Mouse (Mus musculus): ENCODE results near the gene Rsc1a1. TPM values are rescaled to one million over a fixed set of nuclear protein-coding genes. Genes with fewer than 3 reads are reported as not detected.

The Rsc1a1 gene
- polyA plus RNA-seq, 1 experiment from 2014 or later, result not detected

Other genes with a start within 250 kb of the Rsc1a1 start
- gene Srarp, start 249.5 kb downstream of the Rsc1a1 start, polyA plus RNA-seq (2015; fragmentation: Nextera tagmentation; extraction: Ambion mirVana), result not detected in 2 replicates
- gene Zbtb17, start 240.9 kb downstream of the Rsc1a1 start, polyA plus RNA-seq (2015; fragmentation: Nextera tagmentation; extraction: Ambion mirVana), result 39.8 and 40.4 TPM in 2 replicates
- 10.3 and 11.1 TPM in 2 replicates for gene Spen, start 147.0 kb downstream of the Rsc1a1 start, polyA plus RNA-seq (2015; fragmentation: Nextera tagmentation; extraction: Ambion mirVana)
- gene Fblim1, start 79.5 kb downstream of the Rsc1a1 start, polyA plus RNA-seq (2015; fragmentation: Nextera tagmentation; extraction: Ambion mirVana), result 71.4 and 81.3 TPM in 2 replicates
- gene Tmem82, start 67.0 kb downstream of the Rsc1a1 start, polyA plus RNA-seq (2015; fragmentation: Nextera tagmentation; extraction: Ambion mirVana), result 2.7 and 3.1 TPM in 2 replicates
- gene Slc25a34, start 61.8 kb downstream of the Rsc1a1 start, polyA plus RNA-seq (2015; fragmentation: Nextera tagmentation; extraction: Ambion mirVana), result 0.27 and 0.49 TPM in 2 replicates
- 4.7 and 6.8 TPM in 2 replicates for gene Plekhm2, start 20.7 kb downstream of the Rsc1a1 start, polyA plus RNA-seq (2015; fragmentation: Nextera tagmentation; extraction: Ambion mirVana)
- 20.3 and 21.8 TPM in 2 replicates for gene Ddi2, start 37.8 kb upstream of the Rsc1a1 start, polyA plus RNA-seq (2015; fragmentation: Nextera tagmentation; extraction: Ambion mirVana)
- 1.7 and 2.4 TPM in 2 replicates for gene Agmat, start 61.1 kb upstream of the Rsc1a1 start, polyA plus RNA-seq (2015; fragmentation: Nextera tagmentation; extraction: Ambion mirVana)
- gene Dnajc16, start 105.3 kb upstream of the Rsc1a1 start, polyA plus RNA-seq (2015; fragmentation: Nextera tagmentation; extraction: Ambion mirVana), result 5.2 and 5.5 TPM in 2 replicates
- 23.7 and 25.8 TPM in 2 replicates for gene Casp9, start 108.0 kb upstream of the Rsc1a1 start, polyA plus RNA-seq (2015; fragmentation: Nextera tagmentation; extraction: Ambion mirVana)
- gene Cela2a, start 140.6 kb upstream of the Rsc1a1 start, polyA plus RNA-seq (2015; fragmentation: Nextera tagmentation; extraction: Ambion mirVana), result 0.19 TPM in 1 of 2 replicates, not detected in the other
- gene Ctrc, start 160.8 kb upstream of the Rsc1a1 start, polyA plus RNA-seq (2015; fragmentation: Nextera tagmentation; extraction: Ambion mirVana), result not detected in 2 replicates
- 53.9 and 56.7 TPM in 2 replicates for gene Efhd2, start 189.3 kb upstream of the Rsc1a1 start, polyA plus RNA-seq (2015; fragmentation: Nextera tagmentation; extraction: Ambion mirVana)

Measured in kidney, embryonic 15.5 days (tissue).